Mouse (Mus musculus) stomach, embryonic 16.5 days (tissue): ENCODE measurements around the gene Hoxd8. TPM values are rescaled to one million over a fixed set of nuclear protein-coding genes. Genes with fewer than 3 reads are reported as not detected.
A peak's percentile ranks its signal among the peaks of the same experiment; 100 is the strongest.

Experiments
- ATAC-seq: fragments of 200-750 bp; cut with Nextera tagmentation; 2 replicates; pipeline ENCODE4 v1.8.0; 2017; ENCODE audit warnings: moderate number of reproducible peaks, moderate TSS enrichment; ENCODE audit not compliant: insufficient read depth, low FRiP score
- H3K27ac ChIP-seq: fragments of 300-500 bp; sonication (generic); 2 replicates; pipeline ENCODE4 v1.5.1; 2014; ENCODE audit warnings: low read length
- H3K27me3 ChIP-seq: fragments of 300-500 bp; sonication (generic); 2 replicates; pipeline ENCODE4 v1.6.1; 2014; ENCODE audit warnings: low read length, control low read depth, mixed read lengths; ENCODE audit not compliant: control insufficient read depth, insufficient read depth
- H3K36me3 ChIP-seq: fragments of 300-500 bp; sonication (generic); 2 replicates; pipeline ENCODE4 v1.6.1; 2014; ENCODE audit warnings: low read length; ENCODE audit not compliant: control insufficient read depth, insufficient read depth
- H3K4me1 ChIP-seq: fragments of 300-500 bp; sonication (generic); 2 replicates; pipeline ENCODE4 v1.6.1; 2014; ENCODE audit warnings: low read length, control low read depth, mixed read lengths; ENCODE audit not compliant: control insufficient read depth, insufficient read depth
- H3K4me2 ChIP-seq: fragments of 300-500 bp; sonication (generic); 2 replicates; pipeline ENCODE4 v1.6.1; 2014; ENCODE audit warnings: low read depth, low read length, mixed read lengths
- H3K4me3 ChIP-seq: fragments of 300-500 bp; sonication (generic); replicated peaks from 2 replicates; pipeline ENCODE4 v1.5.1; 2014; ENCODE audit warnings: mild to moderate bottlenecking, low read length
- H3K9ac ChIP-seq: fragments of 300-500 bp; sonication (generic); 2 replicates; pipeline ENCODE4 v1.6.1; 2014; ENCODE audit warnings: low read length
- H3K9me3 ChIP-seq: fragments of 300-500 bp; sonication (generic); replicated peaks from 2 replicates; pipeline ENCODE4 v1.6.1; 2016; ENCODE audit warnings: low read length, control low read depth; ENCODE audit not compliant: control insufficient read depth
- WGBS: fragments of 180-500 bp; shearing (Covaris S2); extraction: QIAGEN DNeasy Blood & Tissue Kit; methylation state at CpG from one replicate; pipeline ENCODE4 v1.1.7; 2014; 5-methylcytosine and 5-hydroxymethylcytosine counted together
- polyA plus RNA-seq: library from polyadenylated mRNA; unstranded; fragments of >200 nt; fragmentation: Nextera tagmentation; extraction: Ambion mirVana; gene quantifications from 2 replicates; pipeline ENCODE4 v1.2.1, GENCODE M21; 2015

Hoxd8 gene
- polyA plus RNA-seq, 1 experiment from 2014 or later, result 1.7 TPM

- H3K27me3 ChIP-seq, result peaks cover 99% of the 10 kb centered on the region
These were observed 7.7 kb upstream of the Hoxd8 start for GRCm38 (mm10) chr2:74696442-74697335.

GRCm38 (mm10) chr2:74697567-74698121 is 6.8 kb upstream of the Hoxd8 start, which contains the start of gene Hoxd9:
TSS of gene Hoxd9 (plus strand) at chr2:74697727.
- Histone ChIP-seq H3K4me3 (peak within 1 kb of the TSS; percentile 39), H3K27ac (no peak within 1 kb of the TSS), H3K9ac (no peak within 1 kb of the TSS), H3K36me3 (no peaks in the 10 kb centered on the region), H3K4me2 (peak within 1 kb of the TSS; percentile 50), H3K9me3 (no peaks in the 10 kb centered on the region), H3K27me3 (peaks cover 96% of the 10 kb centered on the region), H3K4me1 (peaks cover 6% of the 10 kb centered on the region)
- no peak for ATAC-seq
- WGBS, result under 1% methylated on average over 43 of the region's 43 CpGs

More at GRCm38 (mm10) chr2:74696442-74697335, 7.7 kb upstream of the Hoxd8 start:
- H3K27ac ChIP-seq, result no peak overlapping the region
- H3K4me1 ChIP-seq, result peaks cover 6% of the 10 kb centered on the region
- H3K9ac ChIP-seq, result no peak overlapping the region
- no peaks in the 10 kb centered on the region for H3K9me3 ChIP-seq
- ATAC-seq, result no peak
- H3K4me3 ChIP-seq, result no peak overlapping the region
- no peaks in the 10 kb centered on the region for H3K36me3 ChIP-seq
- H3K4me2 ChIP-seq, result no peak overlapping the region
- 4% methylated on average over 34 of the region's 34 CpGs for WGBS

GRCm38 (mm10) chr2:74698201-74699052 is 6.0 kb upstream of the Hoxd8 start:
- peaks cover 96% of the 10 kb centered on the region for H3K27me3 ChIP-seq
- no peak for ATAC-seq
- no peaks in the 10 kb centered on the region for H3K9me3 ChIP-seq
- H3K4me3 ChIP-seq, result peak overlapping the region; percentile 39
- H3K9ac ChIP-seq, result no peak overlapping the region
- peak overlapping the region; percentile 50 for H3K4me2 ChIP-seq
- H3K36me3 ChIP-seq, result no peaks in the 10 kb centered on the region
- peaks cover 6% of the 10 kb centered on the region for H3K4me1 ChIP-seq
- no peak overlapping the region for H3K27ac ChIP-seq
- WGBS, result under 1% methylated on average over 81 of the region's 86 CpGs

GRCm38 (mm10) chr2:74699053-74699430 is 5.4 kb upstream of the Hoxd8 start:
- 2% methylated on average over 17 of the region's 17 CpGs for WGBS
- peaks cover 94% of the 10 kb centered on the region for H3K27me3 ChIP-seq
- no peak overlapping the region for H3K27ac ChIP-seq
- no peak overlapping the region for H3K4me3 ChIP-seq
- H3K9ac ChIP-seq, result no peak overlapping the region
- H3K4me1 ChIP-seq, result peaks cover 6% of the 10 kb centered on the region
- no peaks in the 10 kb centered on the region for H3K36me3 ChIP-seq
- no peak overlapping the region for H3K4me2 ChIP-seq
- no peaks in the 10 kb centered on the region for H3K9me3 ChIP-seq
- no peak for ATAC-seq

- H3K4me1 ChIP-seq, result peaks cover 6% of the 10 kb centered on the region
- no peak overlapping the region for H3K4me2 ChIP-seq
- H3K9me3 ChIP-seq, result no peaks in the 10 kb centered on the region
- H3K27me3 ChIP-seq, result peaks cover 94% of the 10 kb centered on the region
- H3K27ac ChIP-seq, result no peak overlapping the region
- H3K36me3 ChIP-seq, result no peaks in the 10 kb centered on the region
- no peak for ATAC-seq
- WGBS, result 10% methylated on average over 23 of the region's 23 CpGs
- no peak overlapping the region for H3K9ac ChIP-seq
- no peak overlapping the region for H3K4me3 ChIP-seq
These were observed 4.5 kb upstream of the Hoxd8 start for GRCm38 (mm10) chr2:74699664-74700545.

- Histone ChIP-seq H3K9ac (no peak overlapping the region), H3K4me3 (no peak overlapping the region), H3K27ac (no peak overlapping the region), H3K27me3 (peaks cover 94% of the 10 kb centered on the region), H3K36me3 (no peaks in the 10 kb centered on the region), H3K4me1 (peaks cover 8% of the 10 kb centered on the region), H3K9me3 (no peaks in the 10 kb centered on the region), H3K4me2 (no peak overlapping the region)
- 9% methylated on average over 22 of the region's 22 CpGs for WGBS
- no peak for ATAC-seq
These were observed 3.8 kb upstream of the Hoxd8 start for GRCm38 (mm10) chr2:74700546-74701112.

- no peak for ATAC-seq
- H3K9ac ChIP-seq, result no peak overlapping the region
- WGBS, result 13% methylated on average over 17 of the region's 17 CpGs
- H3K4me1 ChIP-seq, result peaks cover 9% of the 10 kb centered on the region
- no peak overlapping the region for H3K4me2 ChIP-seq
- H3K27ac ChIP-seq, result no peak overlapping the region
- H3K27me3 ChIP-seq, result peaks cover 90% of the 10 kb centered on the region
- no peaks in the 10 kb centered on the region for H3K9me3 ChIP-seq
- H3K4me3 ChIP-seq, result no peak overlapping the region
- H3K36me3 ChIP-seq, result no peaks in the 10 kb centered on the region
These were observed 2.2 kb upstream of the Hoxd8 start for GRCm38 (mm10) chr2:74701949-74702819.
